Mouse (Mus musculus) T-helper 2 cell (primary cell): ENCODE measurements around the gene Hint2.

Experiments
- in situ Hi-C: fragments of 300-600 bp; cut with MboI, MseI; formaldehyde crosslinking; loops from one replicate; pipeline ENCODE4 v1.15.1; 2025; ENCODE audit warnings: high pct_unique_total_duplicates

Gene Hint2

GRCm38 (mm10) chr4:43612534-43612933 is 43.7 kb downstream of the Hint2 start:
- in situ Hi-C loops, result no loop called here

GRCm38 (mm10) chr4:43604751-43605685 is 51.2 kb downstream of the Hint2 start:
- in situ Hi-C loops, result no loop called here
